Mouse (Mus musculus) E14TG2a.4 (cell line): ENCODE measurements around the gene Borcs7.

Experiments
- CTCF ChIP-seq: conservative IDR thresholded peaks from 2 replicates; pipeline ENCODE4 v1.5.1; 2014; ENCODE audit warnings: low read length
- NANOG ChIP-seq: IDR thresholded peaks from 2 replicates; pipeline ENCODE4 v1.6.1; 2014; ENCODE audit warnings: borderline replicate concordance, low read length, mixed read lengths

DNA sequence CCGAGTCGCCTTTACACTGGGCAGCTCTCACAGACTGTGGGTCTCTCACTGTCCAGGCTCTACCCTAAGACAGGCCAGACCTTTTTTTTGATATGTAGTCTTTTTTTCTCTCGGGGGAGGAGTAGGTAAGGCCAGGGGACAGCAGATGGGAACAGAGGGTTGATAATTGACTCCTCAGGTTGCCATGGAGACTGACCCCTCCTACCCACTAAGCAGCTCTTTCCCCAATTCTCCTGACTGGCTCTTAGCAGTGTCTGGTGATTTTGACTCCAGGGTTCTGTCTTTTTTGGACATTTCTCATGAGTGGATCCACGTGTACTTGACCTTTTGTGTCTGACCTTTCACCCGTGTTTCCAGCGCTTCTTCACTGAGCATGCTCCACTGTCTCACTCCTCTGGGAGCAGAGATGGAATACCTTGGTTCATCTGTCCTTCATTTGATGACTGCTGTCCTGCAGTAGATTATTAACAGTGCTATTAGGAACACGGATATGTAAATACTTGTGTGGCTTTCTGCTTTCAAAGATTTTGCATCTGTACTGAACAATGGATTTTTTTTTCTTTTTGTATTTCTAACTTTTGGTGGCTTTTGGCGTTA, 37.5 kb downstream of the Borcs7 start:
- TF ChIP-seq CTCF (no peak), NANOG (no peak)
